Mouse (Mus musculus): ENCODE measurements around the gene Vinac1.

Gene Vinac1

DNA sequence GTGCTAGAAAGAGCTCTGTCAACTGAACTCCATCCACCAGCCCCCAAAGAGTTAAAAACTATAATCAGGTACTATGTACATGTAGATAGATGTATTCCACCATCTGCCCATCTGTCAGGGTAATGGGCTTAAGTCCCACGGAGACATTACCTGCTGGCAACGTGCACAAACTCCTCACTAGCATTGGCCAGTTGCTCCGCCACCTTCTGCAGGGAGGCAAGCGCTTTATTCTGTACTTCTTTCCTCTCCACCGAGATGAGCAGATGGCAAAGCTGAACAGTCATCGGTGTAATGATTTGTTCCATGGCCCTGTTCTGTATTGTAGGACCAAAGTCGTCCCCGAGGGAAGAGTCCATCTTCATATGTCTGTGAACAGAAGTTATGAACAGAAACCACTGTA is at the start of gene Vinac1:
Gene Vinac1, minus strand, starts transcription at position 362 of the 400 bp plus-strand sequence.
- DNase-seq, result no peak

DNA sequence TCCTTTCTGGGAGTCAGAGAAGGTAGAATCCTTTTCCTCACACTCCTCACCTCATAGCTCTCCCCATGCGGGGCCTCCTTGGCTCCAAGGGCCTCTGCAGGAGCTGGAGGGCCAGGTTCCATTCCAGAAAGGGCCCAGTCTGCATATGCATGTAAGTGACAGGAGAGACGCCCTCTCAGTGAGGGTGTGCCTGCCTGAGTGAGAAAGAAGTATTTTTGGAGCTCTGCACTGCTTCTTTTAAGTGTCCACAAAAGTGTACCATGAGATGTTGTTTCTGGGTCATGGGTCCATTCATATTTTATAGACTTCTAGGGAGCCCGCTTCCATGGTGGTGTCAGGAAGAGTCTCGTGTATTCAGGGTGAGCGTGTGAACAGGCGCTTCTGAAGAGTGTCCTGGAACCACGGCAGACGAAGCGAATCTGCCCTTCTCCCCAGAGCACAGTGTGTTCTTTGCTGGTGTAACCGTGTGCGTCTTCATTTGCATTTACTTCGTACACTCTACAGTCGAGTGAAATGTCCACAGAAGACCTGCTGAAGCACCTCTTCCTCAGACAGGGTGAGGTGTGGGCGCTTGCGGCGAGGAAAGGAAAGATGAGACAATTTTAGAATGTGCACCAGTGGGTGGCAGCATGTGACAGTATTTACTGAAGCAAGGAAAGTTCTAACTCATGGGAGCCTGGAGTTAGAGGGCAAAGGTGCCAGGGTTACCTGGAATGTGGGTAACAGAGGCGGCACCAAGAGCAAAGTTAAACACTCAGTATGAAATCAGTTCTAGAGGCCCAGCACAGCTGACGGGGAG is 46.2 kb upstream of the Vinac1 start:
- DNase-seq, result no peak

DNA sequence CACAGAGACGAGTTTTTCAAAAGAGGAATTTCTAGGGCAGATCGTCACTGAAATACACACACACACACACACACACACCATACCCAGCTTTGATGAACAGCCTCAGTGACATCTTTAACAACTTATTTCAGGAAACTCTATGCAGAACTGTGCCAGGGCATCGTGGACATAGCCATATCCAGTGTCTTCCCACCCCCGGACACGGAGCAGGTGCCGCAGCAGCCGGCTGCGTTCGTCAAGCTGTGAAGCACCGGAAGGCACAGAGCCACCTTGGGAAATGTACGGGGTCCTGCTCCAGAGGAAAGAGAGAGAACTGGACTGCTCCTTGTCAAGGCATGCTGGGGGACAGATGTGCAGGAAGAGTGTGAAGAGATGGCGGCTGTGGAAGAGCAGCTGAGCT is 44.8 kb upstream of the Vinac1 start:
- no peak for DNase-seq

DNA sequence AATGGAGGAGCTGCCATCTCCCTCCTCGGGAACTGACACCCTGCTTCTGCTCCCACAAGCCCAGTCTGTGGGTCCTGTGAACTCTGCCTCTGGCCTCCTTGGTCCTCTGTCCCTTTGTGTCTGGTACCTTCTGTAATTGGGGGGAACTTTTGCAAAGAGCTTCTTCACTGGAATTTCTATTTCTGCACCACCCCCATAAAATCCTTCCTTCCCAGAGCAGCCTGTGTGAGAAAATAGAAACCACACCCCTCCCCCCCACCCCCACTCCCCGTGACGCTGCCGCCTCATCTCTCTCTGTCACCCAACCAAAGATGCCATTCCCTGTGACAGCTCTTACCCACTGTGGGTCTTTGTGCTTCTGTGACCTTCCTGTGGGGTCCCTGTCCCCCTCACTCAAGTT is 42.4 kb upstream of the Vinac1 start:
- no peak for DNase-seq

DNA sequence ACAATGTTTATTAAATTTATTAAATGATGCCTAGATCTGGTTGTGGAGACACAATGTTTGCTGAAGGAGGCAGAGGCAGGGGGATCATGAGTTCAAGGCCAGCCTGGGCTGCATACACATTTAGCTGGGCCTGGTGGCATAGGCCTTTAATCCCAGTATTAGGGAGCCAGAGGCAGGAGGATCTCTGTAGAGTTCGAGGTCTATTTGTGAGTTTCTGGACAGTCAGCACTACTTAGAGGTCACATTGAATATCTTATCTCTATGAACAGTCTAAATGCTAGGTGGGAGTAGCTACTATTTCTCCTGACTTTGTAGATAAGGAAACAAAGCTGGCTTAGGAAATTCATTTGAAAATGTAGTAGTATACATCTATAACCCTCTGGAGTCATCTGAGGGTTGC is 39.5 kb upstream of the Vinac1 start:
- DNase-seq, result no peak

- no peak for DNase-seq
Measured at GRCm38 (mm10) chr2:129084959-129085358, 37.0 kb upstream of the Vinac1 start.

DNA sequence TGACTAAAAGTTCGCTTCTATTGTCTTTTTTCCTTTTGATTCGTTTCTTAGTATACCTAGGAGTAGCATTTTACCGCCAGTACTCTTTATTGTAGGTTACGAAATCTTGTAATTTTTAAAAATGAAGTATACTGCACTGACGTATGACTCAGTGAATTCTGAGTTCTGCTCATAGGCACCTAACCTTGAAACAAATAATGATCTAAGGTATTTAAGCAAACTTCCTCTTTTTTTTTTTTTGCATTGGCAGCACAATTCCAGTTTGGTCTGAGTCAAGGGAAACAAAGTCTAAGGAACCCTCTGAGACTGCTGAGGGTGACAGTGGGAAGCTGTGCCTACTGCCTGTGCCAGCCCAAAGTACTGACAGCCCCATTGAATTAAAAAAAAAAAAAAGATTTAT is 35.5 kb upstream of the Vinac1 start:
- no peak for DNase-seq

GRCm38 (mm10) chr2:129081097-129081496 is 33.1 kb upstream of the Vinac1 start:
- DNase-seq, result no peak

DNA sequence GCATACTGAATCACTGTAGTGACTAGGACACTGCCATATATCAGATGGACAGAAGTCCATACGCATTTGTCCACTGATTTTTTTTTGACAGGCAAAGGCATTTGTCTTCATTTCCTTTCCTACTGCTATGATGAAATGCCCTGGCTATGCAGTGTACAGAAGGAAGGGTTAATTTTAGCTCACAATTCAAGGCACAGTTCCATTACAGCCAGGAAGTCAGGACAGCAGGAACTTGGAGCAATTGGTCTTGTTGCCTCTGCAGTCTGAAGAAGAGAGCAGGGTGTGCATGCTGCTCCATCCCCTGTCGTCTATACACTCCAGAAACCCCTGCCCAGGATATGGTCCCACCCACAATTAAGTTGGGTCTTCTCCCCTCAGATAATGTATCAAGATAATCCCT is 31.2 kb upstream of the Vinac1 start:
- no peak for DNase-seq

- no peak for DNase-seq
Measured at GRCm38 (mm10) chr2:129078313-129078712, 30.3 kb upstream of the Vinac1 start.

DNA sequence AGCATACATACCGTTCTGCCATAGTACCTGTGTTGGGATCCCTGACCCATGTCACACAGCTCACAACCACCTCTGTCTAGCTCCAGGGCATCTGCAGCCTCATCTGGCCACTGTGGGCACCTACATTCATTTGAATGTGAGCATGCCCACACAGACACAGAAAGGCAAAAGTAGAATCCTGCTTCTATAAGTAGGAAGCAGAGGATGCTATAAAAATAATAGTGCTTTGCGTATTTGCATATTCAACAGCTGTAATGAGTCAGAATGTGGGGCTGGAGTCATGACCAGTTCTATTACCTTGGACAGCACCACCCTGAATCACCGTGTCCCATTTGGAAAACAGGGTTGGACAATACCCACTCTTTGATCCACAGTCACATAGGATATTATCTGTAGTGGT is 22.3 kb upstream of the Vinac1 start:
- no peak for DNase-seq

DNA sequence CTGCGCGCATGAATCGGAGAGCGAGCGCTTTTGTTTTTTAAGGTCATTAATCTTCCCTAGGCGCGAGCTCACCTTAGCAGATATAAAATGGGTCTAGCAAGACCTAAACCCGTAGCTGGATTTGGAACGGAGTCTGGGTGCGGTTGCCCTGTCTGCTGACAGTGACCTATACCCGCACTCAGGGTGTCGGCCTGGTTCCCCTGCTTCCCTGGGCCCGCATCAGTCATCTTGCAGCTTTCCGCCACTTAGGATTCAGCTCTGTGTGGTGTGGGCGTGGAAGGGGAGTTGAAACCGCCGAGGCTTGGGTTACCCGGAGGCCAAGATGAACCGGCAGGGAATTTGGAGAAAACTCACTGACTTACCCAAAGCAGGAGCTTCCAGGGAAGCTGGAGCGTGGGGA is 18.4 kb upstream of the Vinac1 start:
- DNase-seq, result peak; percentile 36 to 40

- peak; percentile 61 to 69 for DNase-seq
Measured at GRCm38 (mm10) chr2:129065437-129066282, 17.7 kb upstream of the Vinac1 start, which contains the start of gene Ttl. Ttl (plus strand) TSS chr2:129065942.

- no peak for DNase-seq
Measured at GRCm38 (mm10) chr2:129061456-129062059, 13.6 kb upstream of the Vinac1 start.

DNA sequence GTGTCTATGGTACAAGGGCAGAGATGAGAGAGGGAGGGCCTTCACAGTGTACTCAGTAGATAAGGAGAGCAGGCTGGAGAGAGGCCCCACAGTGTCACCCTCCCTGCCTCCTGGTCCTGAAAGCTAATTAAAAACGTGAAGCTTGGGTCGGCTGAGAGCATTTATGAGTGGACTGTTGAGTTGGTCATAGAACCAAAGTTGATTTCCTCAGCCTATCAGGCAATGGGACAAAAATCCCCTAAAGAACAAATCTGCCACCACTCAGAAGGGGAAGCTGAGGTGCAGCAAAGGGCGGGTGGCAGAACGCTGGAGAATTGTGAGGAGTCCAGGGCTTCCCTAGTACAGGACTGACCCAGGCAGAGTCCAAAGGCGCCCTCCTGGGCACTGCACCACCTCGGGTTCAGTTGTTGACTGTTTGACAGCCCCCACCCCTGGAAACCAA is 10.0 kb upstream of the Vinac1 start:
- no peak for DNase-seq

- no peak for DNase-seq
Measured at GRCm38 (mm10) chr2:129057256-129057655, 9.3 kb upstream of the Vinac1 start.

DNA sequence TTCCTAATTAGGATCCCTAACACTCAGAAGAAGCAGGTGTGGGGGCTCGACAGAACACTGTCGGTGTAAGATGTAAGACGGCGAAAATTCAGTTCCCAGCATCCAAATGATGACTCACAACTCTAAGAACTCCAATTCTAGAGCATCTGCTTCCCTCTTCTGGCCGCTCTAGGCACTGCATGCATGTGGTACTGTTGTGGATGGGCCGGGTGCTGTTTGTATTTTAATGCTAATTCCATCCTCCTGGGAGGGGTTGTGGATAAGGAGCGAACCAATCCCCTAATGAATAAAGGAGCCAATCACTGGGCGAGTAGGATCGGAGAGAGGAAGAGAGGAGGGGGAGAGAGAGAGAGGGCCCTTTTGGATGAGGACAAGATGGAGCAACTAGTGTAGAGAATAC is 8.6 kb upstream of the Vinac1 start:
- DNase-seq, result no peak

- DNase-seq, result no peak
Measured at GRCm38 (mm10) chr2:129055741-129056140, 7.8 kb upstream of the Vinac1 start.

DNA sequence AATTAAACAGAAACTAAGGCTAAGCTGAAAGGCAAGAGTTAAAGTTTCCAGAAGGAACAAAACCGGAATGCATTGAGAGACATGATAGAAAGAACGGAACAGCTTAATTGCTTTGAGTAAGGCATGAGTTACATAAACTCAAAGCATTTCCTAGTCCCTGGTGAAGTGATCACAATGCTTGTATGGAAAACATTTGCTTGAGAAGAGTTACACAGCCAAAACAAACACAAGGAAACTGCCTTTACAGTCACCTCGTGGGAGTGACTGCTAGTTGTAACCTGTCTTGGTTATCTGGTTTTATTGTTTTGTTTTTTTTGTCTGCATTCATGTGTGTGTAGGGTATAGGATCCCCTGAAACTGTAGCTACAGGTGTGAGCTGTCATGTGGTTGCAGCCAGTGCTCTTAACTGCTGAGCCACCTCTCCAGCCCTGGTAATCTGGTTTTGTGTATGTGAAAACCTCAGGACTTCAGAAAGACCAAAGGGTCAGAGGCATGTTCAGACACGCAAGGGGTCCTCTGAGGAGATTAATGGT is 4.5 kb upstream of the Vinac1 start:
- no peak for DNase-seq

- no peak for DNase-seq
Measured at GRCm38 (mm10) chr2:129046846-129047196, 1.2 kb downstream of the Vinac1 start.

DNA sequence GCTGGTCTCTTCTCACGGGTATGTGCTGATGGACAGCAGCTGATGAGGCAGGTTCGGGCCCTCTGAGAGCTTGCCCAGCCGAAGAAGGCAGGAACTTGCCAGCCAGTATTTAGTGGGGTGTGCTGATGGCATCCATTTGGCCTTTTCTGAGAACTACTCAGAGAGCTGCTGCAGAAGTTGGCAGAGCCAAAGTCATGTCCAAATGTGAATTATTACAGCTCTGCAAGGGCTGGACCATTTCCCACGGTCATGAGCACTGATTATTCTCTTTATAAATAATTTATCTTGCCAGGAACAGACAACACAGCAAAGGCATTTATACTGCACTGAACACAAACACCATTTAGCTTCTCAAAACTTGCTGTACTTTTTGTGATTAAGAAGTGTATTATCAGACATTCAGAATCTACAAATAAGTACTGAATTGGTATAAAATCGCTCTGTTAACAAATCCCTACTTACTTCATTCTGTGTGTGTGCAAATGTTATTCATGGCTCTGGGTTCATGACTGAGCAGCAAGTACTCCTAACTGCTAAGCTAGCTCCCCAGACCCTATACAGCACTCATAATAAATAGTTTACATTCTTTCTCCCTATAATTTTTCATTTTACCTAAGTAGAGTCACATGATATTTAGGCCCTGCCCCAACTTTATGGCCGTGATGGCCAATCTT is 1.7 kb downstream of the Vinac1 start:
- DNase-seq, result no peak

DNA sequence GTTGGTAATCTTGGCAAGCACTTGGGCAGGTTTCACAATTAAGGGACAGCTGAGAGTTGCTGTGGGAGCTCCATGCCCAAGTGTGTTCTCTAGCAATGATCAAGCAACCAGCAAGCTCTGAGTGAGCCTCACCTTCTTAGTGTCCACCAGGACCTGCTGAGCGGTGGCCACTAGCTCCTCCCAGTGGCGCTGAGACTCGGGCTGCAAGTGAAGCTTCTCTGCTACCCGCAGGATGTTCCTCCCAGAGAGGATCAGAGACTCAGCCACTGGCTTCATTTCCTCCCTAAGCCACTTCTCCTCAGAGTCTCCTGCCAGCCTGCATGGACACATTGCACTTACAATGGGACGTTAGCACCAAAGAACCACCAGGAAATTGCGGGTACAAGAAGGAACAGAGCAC is 7.4 kb downstream of the Vinac1 start:
- DNase-seq, result peak; percentile 9 to 21

All from thymus, adult 18-20 months (tissue).